Mouse (Mus musculus): ENCODE data around the gene Fes.
A peak's percentile ranks its signal among the peaks of the same experiment; 100 is the strongest.
"Not testable (repeated sequence)": the region's sequence is repeated elsewhere in the genome, so short reads cannot be mapped to it uniquely, and the experiment has no call there.

Fes gene

GRCm38 (mm10) chr7:80404101-80404894 is 16.6 kb upstream of the Fes start:
- DNase-seq (ENCODE audit: low spot score in 2 of 2): no peak

GRCm38 (mm10) chr7:80403551-80403950 is 15.8 kb upstream of the Fes start:
- DNase-seq (ENCODE audit: low spot score in 2 of 2): no peak

GRCm38 (mm10) chr7:80402651-80403321 is 15.0 kb upstream of the Fes start:
- no peak for DNase-seq (ENCODE audit: low spot score in 2 of 2)

- DNase-seq (ENCODE audit: low spot score in 2 of 2): no peak
Measured at GRCm38 (mm10) chr7:80401860-80402641, 14.3 kb upstream of the Fes start.

GRCm38 (mm10) chr7:80401041-80401859 is 13.5 kb upstream of the Fes start:
- no peak for DNase-seq (ENCODE audit: low spot score in 2 of 2)

GRCm38 (mm10) chr7:80400571-80400970 is 12.8 kb upstream of the Fes start:
- DNase-seq (ENCODE audit: low spot score in 2 of 2): no peak

- DNase-seq (ENCODE audit: low spot score in 2 of 2): no peak
Measured at GRCm38 (mm10) chr7:80400099-80400498, 12.4 kb upstream of the Fes start.

GRCm38 (mm10) chr7:80398654-80399444 is 11.1 kb upstream of the Fes start:
- DNase-seq (ENCODE audit: low spot score in 2 of 2): no peak

- DNase-seq (ENCODE audit: low spot score in 2 of 2): no peak
Measured at GRCm38 (mm10) chr7:80397986-80398385, 10.2 kb upstream of the Fes start.

GRCm38 (mm10) chr7:80396427-80396826 is 8.7 kb upstream of the Fes start:
- not testable (repeated sequence) for DNase-seq (ENCODE audit: low spot score in 2 of 2)

GRCm38 (mm10) chr7:80394600-80394999 is 6.9 kb upstream of the Fes start:
- no peak for DNase-seq (ENCODE audit: low spot score in 2 of 2)

GRCm38 (mm10) chr7:80392119-80392518 is 4.4 kb upstream of the Fes start:
- no peak for DNase-seq (ENCODE audit: low spot score in 2 of 2)

- no peak for DNase-seq (ENCODE audit: low spot score in 2 of 2)
Measured at GRCm38 (mm10) chr7:80387033-80387632, 613 bp downstream of the Fes start.

GRCm38 (mm10) chr7:80386235-80386930 is 1.4 kb downstream of the Fes start:
- peak; percentile 90 to 92 for DNase-seq (ENCODE audit: low spot score in 2 of 2)

- DNase-seq (ENCODE audit: low spot score in 2 of 2): no peak
Measured at GRCm38 (mm10) chr7:80382919-80383318, 4.8 kb downstream of the Fes start.

GRCm38 (mm10) chr7:80379531-80379930 is 8.2 kb downstream of the Fes start:
- no peak for DNase-seq (ENCODE audit: low spot score in 2 of 2)

GRCm38 (mm10) chr7:80377471-80377870 is 10.3 kb downstream of the Fes start:
- DNase-seq (ENCODE audit: low spot score in 2 of 2): peak; percentile 61 to 73

- no peak for DNase-seq (ENCODE audit: low spot score in 2 of 2)
Measured at GRCm38 (mm10) chr7:80376192-80376591, 11.6 kb downstream of the Fes start.

GRCm38 (mm10) chr7:80375376-80376039 is 12.2 kb downstream of the Fes start:
- no peak for DNase-seq (ENCODE audit: low spot score in 2 of 2)

All from frontal cortex, postnatal 25 days (tissue).